Mouse (Mus musculus) hindbrain, embryonic 12.5 days (tissue): ENCODE measurements around the gene Ermap. TPM values are rescaled to one million over a fixed set of nuclear protein-coding genes. Genes with fewer than 3 reads are reported as not detected.
A peak's percentile ranks its signal among the peaks of the same experiment; 100 is the strongest.

Source experiments
- ATAC-seq: fragments of 200-750 bp; cut with Nextera tagmentation; 2 replicates; pipeline ENCODE4 v1.8.0; 2017; ENCODE audit warnings: moderate TSS enrichment; ENCODE audit not compliant: low FRiP score
- H3K27ac ChIP-seq: fragments of 300-500 bp; sonication (generic); 2 replicates; pipeline ENCODE4 v1.5.1; 2016; ENCODE audit warnings: mild to moderate bottlenecking
- H3K27me3 ChIP-seq: fragments of 300-500 bp; sonication (generic); 2 replicates; pipeline ENCODE4 v1.6.1; 2016; ENCODE audit warnings: mild to moderate bottlenecking
- H3K36me3 ChIP-seq: fragments of 300-500 bp; sonication (generic); 2 replicates; pipeline ENCODE4 v1.6.1; 2016; ENCODE audit warnings: mild to moderate bottlenecking
- H3K4me1 ChIP-seq: fragments of 300-500 bp; sonication (generic); 2 replicates; pipeline ENCODE4 v1.6.1; 2016
- H3K4me2 ChIP-seq: fragments of 300-500 bp; sonication (generic); replicated peaks from 2 replicates; pipeline ENCODE4 v1.6.1; 2016; ENCODE audit warnings: mild to moderate bottlenecking
- H3K4me3 ChIP-seq: fragments of 300-500 bp; sonication (generic); 2 replicates; pipeline ENCODE4 v1.5.1; 2016; ENCODE audit warnings: mild to moderate bottlenecking
- H3K9ac ChIP-seq: fragments of 300-500 bp; sonication (generic); 2 replicates; pipeline ENCODE4 v1.6.1; 2016; ENCODE audit warnings: mild to moderate bottlenecking, moderate library complexity
- H3K9me3 ChIP-seq: fragments of 300-500 bp; sonication (generic); replicated peaks from 2 replicates; pipeline ENCODE4 v1.6.1; 2016; ENCODE audit warnings: mild to moderate bottlenecking
- WGBS: fragments of 180-500 bp; shearing (Covaris S2); methylation state at CpG from one replicate; pipeline ENCODE4 v1.1.7; 2016; 5-methylcytosine and 5-hydroxymethylcytosine counted together
- microRNA counts: library from miRNA; unstranded; fragments of <30 nt; microRNA quantifications from one replicate; lab custom pipeline; 2017
- microRNA-seq: library from miRNA; unstranded; fragments of <30 nt; microRNA quantifications from one replicate; pipeline ENCODE4, GENCODE M21; 2017
- polyA plus RNA-seq: library from polyadenylated mRNA; unstranded; fragments of >200 nt; fragmentation: Nextera tagmentation; extraction: Ambion mirVana; gene quantifications from 2 replicates; pipeline ENCODE4 v1.2.1, GENCODE M21; 2016

Gene Ermap
- polyA plus RNA-seq, 1 experiment from 2014 or later = 7.4 TPM

DNA sequence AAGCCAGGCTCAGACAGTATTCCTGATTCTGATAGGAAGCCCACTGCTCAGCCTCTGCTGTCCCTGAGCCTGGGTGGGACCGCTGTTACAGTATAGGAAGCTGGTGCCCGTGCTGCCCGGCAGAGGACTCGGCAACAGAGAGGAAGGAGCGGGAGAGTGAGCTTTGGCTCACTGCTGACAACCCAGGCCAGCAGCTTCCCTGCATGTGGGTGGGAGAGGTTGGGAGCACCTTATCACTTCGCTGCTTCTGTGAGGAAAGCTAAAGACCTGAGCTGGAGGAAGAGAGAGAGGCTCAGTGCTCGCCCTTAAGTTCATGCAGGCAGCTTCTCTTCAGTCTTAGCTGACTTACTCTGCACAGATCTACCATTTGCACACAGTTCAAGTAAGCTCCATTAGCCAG, 61.3 kb downstream of the Ermap start:
- no peak for ATAC-seq
- WGBS = 87% methylated on average over 7 of the region's 7 CpGs
- H3K9ac ChIP-seq = no peak overlapping the region
- H3K36me3 ChIP-seq = peaks cover 36% of the 10 kb centered on the region
- H3K27ac ChIP-seq = no peak overlapping the region
- peaks cover 3% of the 10 kb centered on the region; the same call in 1 of the 2 replicates for H3K4me1 ChIP-seq
- H3K4me3 ChIP-seq = no peak overlapping the region
- H3K4me2 ChIP-seq = no peak overlapping the region
- H3K27me3 ChIP-seq = no peaks in the 10 kb centered on the region
- no peaks in the 10 kb centered on the region for H3K9me3 ChIP-seq

DNA sequence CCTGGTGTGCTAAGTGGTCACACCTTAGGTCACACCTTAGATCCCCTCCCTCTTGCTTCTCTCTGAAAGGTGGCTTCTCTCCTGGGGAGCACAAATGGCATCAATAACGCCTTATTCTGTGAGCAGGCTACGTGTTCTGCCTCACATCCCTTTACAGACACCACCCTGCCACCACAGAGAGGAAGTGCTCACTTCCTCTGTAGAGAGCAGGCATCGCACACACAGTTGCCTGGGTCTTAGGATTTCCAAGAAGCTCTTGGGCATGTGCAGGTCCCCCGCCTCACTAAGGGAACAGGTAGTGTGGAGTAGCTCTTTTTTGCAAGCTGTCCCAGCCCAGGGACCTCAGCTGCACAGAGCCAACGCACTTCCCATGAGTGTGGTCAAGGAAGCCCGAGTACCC, 62.6 kb downstream of the Ermap start:
- Histone ChIP-seq H3K9me3 (no peaks in the 10 kb centered on the region), H3K27me3 (no peaks in the 10 kb centered on the region), H3K36me3 (peaks cover 27% of the 10 kb centered on the region), H3K4me2 (no peak overlapping the region), H3K4me3 (no peak overlapping the region), H3K4me1 (peaks cover 3% of the 10 kb centered on the region; the same call in 1 of the 2 replicates), H3K9ac (no peak overlapping the region), H3K27ac (no peak overlapping the region)
- 78% methylated on average over 6 of the region's 6 CpGs for WGBS
- ATAC-seq = no peak

DNA sequence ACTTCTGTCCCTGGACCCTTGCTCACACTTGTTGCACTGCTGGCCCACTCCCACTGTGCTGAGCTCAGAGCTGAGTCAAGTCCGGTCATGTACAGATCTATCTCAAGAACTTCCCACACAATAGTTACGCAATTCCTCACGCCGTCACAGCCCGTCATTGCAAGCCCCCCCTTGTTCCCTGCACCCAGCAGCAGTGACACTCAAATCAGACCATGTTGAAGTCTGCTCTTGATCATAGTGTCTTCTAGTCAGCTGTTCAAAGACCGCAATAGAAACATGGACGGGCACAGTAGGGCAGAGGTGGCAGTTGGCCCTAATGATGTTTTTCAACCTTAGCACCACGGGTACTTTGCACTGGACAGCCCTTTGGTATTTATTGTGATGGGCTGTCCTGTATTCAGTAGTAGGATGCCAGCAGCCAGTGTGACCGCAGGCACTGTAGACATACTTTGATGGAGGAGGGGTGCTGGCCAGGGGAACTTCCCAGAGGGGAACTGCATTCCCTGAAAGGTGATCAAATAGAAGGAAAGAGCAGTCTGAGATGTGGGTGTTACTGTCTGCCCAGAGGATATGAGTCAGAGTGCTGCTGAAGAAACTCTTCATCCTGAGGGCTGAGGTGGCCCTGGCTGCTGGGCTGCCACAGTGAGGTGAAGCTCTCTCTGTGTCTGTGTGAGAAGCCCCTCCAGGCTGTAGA, 64.1 kb downstream of the Ermap start:
- Histone ChIP-seq H3K27ac (no peak overlapping the region), H3K9ac (no peak overlapping the region), H3K9me3 (no peaks in the 10 kb centered on the region), H3K36me3 (peaks cover 33% of the 10 kb centered on the region), H3K4me3 (no peak overlapping the region), H3K27me3 (no peaks in the 10 kb centered on the region), H3K4me2 (no peak overlapping the region), H3K4me1 (peaks cover 3% of the 10 kb centered on the region; the same call in 1 of the 2 replicates)
- WGBS = 84% methylated on average over 9 of the region's 9 CpGs
- no peak for ATAC-seq

MicroRNAs encoded within 50 kb of the gene (microRNA counts, 519-probe panel; counts per million panel counts)
- microRNA mmu-miR-1957 (lab: Ali Mortazavi, UCI) = 470 counts per million, percentile 58 among the panel's probes with 10 or more counts

Small RNA genes lying within 50 kb of the gene (microRNA-seq; reads per million reads assigned to microRNA genes)
- gene Mir1957a = not detected

Other genes with a start within 250 kb of the Ermap start
- gene Lao1, start 228.4 kb downstream of the Ermap start, polyA plus RNA-seq = not detected in 2 replicates
- 103 and 112 TPM in 2 replicates for gene Slc2a1, start 81.3 kb downstream of the Ermap start, polyA plus RNA-seq
- 7.3 and 9.7 TPM in 2 replicates for gene Zfp691, start 15.8 kb downstream of the Ermap start, polyA plus RNA-seq
- 193 and 195 TPM in 2 replicates for gene Svbp, start 5.3 kb upstream of the Ermap start, polyA plus RNA-seq
- 0.28 TPM in 1 of 2 replicates, not detected in the other for gene Tmem269, start 28.2 kb upstream of the Ermap start, polyA plus RNA-seq
- 36.3 and 38.7 TPM in 2 replicates for gene AU022252, start 42.7 kb upstream of the Ermap start, polyA plus RNA-seq
- gene P3h1, start 42.9 kb upstream of the Ermap start, polyA plus RNA-seq = 23.0 and 24.5 TPM in 2 replicates
- 0.43 and 0.63 TPM in 2 replicates for gene Cldn19, start 65.4 kb upstream of the Ermap start, polyA plus RNA-seq
- gene Ybx1, start 104.6 kb upstream of the Ermap start, polyA plus RNA-seq = 1,173 and 1,272 TPM in 2 replicates
- gene Ppih, start 130.5 kb upstream of the Ermap start, polyA plus RNA-seq = 78.4 and 87.1 TPM in 2 replicates
- 15.7 and 16.2 TPM in 2 replicates for gene Ccdc30, start 225.5 kb upstream of the Ermap start, polyA plus RNA-seq
- 24.3 and 24.5 TPM in 2 replicates for gene Ppcs, start 232.4 kb upstream of the Ermap start, polyA plus RNA-seq
- gene Zmynd12, start 232.8 kb upstream of the Ermap start, polyA plus RNA-seq = 0.23 and 0.55 TPM in 2 replicates